Mouse (Mus musculus) cerebellum, adult 9-11 months (tissue): ENCODE results near the gene Myo18b.

Source experiments
- DNase-seq: peaks from one replicate; pipeline ENCODE4 v3.0.0; 2022

Gene Myo18b

GRCm38 (mm10) chr5:112895674-112896654 is at the start of gene Myo18b:
Gene Myo18b, minus strand, starts transcription at chr5:112896362.
- no peak for DNase-seq

DNA sequence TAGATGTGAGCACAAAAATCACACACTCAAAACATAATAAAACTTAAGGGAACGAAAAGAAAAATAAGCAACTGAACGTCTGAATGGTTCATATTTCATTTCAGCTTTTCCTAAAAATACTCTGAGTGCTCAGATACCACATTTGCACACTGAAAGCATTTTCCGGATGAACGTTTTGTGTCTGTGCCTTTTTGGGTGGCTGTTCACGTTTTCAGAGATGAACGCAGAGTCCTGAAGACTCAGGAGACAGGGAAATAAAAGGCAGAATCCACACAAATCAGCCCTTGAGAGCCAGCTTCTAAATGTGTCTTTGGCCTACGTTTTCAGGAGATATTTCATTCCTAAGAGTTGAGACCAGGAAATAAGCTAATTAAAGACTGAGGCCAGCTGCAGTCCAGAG is 49.8 kb upstream of the Myo18b start:
- no peak for DNase-seq

GRCm38 (mm10) chr5:112942244-112942643 is 46.1 kb upstream of the Myo18b start:
- DNase-seq = no peak

DNA sequence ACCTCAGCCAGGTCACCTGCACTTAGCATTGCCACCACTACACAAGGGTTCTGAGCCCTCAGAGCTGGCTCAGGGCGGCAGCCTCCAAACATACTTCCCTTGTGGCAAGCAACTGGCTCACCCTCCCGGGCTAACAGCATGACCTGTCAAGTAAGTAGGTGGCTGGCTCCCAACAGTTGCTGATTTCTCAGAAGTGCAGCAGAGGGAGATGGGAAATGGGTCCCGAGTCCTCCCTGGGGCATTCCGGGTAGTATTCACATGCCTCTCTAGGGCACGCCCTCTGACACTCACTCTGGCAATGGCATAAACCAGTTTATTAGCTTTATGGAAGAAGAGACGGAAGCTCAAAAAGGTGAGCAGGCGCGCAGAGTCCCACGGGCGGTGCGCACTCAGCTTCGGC is 44.8 kb upstream of the Myo18b start:
- no peak for DNase-seq

GRCm38 (mm10) chr5:112936632-112937031 is 40.5 kb upstream of the Myo18b start:
- no peak for DNase-seq

- no peak for DNase-seq
These were observed 39.3 kb upstream of the Myo18b start for GRCm38 (mm10) chr5:112935436-112935835.

DNA sequence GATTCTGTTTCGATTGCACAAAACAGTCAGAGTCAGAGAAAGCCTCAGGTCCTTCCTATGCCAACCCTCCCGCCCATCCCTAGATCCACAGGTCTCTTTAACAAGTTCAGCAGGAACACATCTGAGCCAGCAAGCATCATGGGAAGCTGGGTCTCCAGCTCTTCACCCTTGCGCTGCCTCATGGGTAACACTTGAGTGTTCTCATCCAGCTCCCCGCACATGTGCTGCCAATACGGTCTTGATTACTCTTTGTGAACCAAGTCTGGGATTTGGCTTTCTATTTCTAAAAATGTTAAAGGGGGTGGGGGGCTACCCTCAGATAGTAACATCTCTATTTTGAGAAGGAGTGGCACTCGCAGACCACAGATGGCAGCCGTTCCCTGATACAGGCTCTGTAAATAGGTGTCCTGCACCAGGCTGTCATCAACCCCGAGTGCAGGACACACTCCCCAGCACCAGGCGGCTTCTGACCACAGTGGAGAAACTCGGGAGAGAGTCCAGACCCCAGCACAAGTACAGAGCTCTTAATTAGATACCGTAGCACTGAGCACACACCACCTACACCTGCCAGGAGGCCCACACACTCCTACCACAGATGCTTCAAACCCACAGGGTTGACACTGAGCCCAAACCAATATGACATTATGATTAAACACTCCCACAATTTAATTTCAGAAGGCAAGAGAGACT is 36.9 kb upstream of the Myo18b start:
- DNase-seq = no peak

DNA sequence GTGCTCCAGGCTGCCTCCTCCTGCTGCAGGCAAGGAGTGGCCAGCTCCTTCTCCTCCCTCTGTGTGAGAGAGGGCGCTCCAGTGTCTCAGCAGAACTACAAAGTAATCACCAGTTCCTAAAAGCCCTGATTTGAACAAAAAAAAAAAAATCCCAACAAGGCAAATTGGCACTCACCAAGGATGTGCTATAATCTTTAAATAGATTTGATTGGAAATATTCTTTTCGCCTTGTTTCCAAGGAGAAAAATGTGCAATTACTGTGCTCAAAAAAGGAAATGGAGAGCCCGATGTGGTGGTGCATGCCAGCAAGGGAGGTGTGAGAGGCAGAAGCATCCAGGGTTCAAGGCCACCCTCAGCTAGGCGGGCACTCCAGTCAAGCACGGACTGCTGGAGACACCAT is 35.7 kb upstream of the Myo18b start:
- no peak for DNase-seq

- no peak for DNase-seq
These were observed 32.2 kb upstream of the Myo18b start for GRCm38 (mm10) chr5:112928201-112928881.

- no peak for DNase-seq
These were observed 29.3 kb upstream of the Myo18b start for GRCm38 (mm10) chr5:112925422-112925821.

GRCm38 (mm10) chr5:112924806-112925205 is 28.6 kb upstream of the Myo18b start:
- DNase-seq = no peak

DNA sequence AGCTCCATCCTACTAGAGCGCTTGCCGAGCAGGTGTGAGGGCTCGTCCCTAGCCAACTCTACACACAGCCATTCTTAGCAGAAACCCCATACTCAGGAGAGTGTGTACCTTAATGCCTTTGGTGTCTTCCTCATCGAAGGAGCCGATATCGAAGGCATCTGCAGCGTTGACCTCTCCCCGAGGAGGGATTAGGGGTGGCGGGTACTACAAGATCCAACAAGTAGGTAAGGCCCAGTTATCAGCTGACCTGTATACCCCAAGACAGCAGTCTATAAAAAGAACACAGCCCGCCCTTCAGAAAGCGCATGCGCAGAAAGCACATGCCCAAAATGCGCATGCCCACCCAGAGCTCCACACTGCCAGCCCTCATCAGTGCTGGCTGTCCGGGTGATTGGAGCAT is 27.7 kb upstream of the Myo18b start:
- no peak for DNase-seq

DNA sequence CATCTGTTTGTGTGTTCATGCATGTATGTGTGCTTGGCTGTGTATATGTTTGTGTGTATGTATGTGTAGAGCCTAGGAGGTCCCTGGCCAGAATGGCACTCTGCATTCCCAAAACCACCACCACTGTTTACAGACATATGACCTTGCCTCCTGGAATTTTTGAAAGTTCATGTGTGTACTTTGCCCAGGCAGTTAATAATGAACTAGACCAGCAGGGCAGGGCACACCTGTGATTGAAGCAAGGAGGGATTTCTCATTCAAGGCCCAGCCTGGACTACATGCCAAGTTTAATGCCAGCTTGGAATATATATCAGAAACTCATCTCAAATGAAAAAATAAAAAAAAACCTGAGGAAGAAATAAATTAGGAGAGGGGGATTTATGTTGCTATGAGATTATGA is 25.8 kb upstream of the Myo18b start:
- no peak for DNase-seq

DNA sequence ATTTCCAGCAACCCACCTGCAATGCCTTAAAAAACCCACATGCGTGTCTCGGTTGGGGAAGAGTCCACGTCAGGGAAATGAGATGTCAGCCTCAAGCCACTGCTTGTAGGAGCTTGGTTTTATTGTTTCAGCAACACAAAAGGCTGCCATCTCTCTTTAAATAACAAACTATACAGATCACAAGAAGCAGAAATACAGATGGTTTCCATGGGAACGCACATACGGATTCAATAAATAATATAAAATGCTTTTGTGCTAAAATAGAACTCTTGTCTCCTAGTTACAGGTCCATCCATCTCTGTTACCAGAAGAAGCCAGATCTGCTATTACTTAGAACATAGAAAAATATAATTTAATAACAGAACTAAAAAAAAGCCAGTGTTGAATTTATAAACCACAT is 14.2 kb upstream of the Myo18b start:
- no peak for DNase-seq

DNA sequence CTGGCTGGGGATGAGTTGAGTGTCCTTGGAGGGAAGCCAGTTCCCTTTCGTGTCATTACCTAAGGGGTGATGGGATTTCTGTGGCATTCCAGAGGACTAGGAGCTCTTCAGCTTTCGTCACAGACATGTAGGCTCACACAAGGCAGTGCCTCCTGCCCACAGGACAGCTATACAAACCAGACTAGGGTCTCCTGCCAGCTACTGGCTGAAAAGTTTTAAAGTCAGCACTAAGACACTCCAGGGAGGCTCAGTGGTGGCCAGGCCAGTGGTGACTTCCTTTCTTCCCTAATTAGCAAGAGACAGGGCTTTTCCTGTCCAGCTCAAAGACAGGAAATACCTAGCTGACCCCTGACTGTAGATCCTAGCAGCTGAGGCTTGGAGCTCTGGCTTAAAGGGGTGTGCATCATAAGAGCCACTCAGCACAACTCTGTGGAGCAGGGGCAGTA is 12.0 kb upstream of the Myo18b start:
- DNase-seq = no peak

GRCm38 (mm10) chr5:112907504-112907903 is 11.3 kb upstream of the Myo18b start:
- DNase-seq = no peak

DNA sequence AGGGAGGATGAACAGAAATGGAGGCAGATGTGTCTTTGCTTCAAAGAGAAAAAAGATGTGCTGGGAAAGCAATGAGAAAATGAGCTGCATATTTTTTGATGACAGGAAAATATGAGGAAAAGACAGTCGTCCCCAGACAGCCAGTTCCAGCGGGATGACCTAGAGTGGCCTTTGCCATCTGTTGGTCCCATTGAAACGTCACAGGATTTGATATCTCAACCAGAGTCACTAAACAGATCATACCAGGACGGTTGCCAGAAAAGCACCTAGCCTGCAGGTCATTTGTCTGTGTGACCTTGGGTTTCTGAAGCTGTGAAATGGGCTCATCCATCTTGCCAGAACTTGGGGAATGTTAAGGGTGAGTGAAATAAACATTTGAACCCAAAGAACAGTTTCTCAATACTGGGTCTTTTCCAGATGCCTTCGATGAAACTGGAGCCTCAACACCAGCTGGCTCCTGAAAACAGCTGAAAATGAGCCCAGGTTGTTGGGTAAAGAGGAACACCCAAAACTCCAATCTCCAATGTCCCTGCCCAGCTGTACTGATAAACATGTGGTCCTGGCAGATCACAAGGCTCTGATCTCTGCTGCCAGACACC is 2.6 kb downstream of the Myo18b start:
- no peak for DNase-seq

GRCm38 (mm10) chr5:112892411-112892810 is 3.8 kb downstream of the Myo18b start:
- no peak for DNase-seq

DNA sequence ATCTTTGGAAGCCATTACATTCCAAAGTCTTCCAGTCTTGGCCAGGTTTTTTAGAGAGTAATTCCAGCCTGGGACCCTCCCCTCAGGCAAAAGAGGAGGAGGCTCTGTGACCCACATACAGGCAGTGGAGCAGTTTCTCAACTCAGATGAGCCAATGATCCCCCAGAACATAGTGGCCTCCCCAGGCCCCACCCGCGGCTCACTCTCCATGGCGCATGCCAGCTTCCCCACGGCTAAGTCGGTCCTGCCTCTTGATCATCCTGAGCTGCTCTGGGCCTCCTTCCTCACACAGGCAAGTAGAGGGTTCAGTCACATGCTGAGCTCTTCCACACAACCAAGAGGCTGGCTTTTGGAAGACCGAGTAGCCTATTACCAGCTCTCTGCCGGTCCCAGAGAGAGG is 7.5 kb downstream of the Myo18b start:
- no peak for DNase-seq

DNA sequence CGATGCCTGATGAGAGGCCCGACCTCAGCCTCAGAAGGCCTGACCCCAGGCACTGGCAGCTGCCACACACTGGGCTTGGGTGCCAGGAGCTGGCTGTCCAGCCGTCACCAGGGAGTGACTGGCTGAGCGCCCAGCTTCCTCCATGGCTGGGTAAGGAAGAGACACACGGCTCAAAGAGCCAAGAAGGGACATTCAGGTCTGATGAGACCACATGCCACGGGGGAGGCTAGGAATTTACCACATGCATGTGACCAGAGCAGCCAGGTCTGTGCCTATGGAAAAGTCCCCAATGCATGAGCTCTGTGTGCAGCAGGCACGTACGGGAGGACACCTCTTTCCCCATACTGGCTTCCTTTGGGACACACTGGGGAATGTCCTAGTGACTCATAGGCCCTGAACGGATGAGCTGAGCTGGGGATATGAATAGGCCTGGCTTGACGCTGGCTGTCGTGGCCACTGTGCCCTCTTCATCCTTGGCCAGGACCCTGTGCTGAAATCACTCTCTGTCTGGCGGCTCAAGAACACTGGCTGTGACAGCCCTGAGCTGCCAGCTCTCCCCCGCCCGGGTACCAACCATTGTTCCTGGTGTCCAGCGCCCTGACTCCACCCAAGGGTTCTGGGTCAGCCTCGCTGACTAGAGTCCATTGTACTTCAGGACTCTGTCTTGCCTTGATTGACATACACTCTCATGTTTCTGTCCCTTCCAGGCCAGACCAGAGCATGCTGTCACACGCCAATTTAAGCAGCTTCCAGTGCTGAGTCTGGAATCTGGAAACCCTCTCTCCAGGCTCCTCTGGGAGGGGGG is 9.3 kb downstream of the Myo18b start:
- peak; percentile 71 for DNase-seq

DNA sequence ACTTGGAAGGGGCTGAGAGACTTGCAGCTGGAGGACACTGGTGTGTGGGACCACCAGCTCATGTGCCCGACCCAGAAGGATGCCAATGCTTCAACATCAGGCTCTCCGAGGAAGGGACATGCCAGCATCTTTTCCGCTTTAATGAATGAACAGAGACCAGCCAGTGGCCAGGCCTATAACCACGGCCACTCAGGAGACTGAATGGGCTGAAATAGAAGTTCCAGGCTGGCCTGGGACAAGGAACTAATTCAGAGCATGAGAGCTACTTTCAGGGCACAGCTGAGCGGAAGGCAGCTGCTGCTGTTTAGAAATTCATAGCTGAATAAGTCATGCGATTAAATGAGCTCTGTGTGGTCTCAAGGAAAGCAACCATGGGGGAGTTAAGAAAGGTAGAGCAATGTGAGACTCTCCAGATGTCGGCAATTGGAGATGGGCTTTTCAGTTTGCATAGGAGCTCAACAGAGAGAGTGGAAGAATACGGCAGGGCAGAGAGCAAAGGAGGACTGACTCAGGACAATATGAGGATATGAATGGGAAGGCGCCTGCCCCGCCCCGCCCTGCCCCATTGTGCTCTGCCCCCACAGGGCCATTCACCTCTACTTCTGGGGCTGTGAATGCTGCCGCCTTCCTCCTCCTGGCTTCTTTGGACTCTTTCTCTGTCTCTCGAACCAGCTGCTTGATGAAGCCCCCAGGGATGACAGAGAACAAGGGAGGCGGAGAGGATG is 18.6 kb downstream of the Myo18b start:
- no peak for DNase-seq
